Mouse (Mus musculus) hindbrain, embryonic 13.5 days (tissue): Measurements from ENCODE around the gene Frmd7. TPM values are rescaled to one million over a fixed set of nuclear protein-coding genes. Genes with fewer than 3 reads are reported as not detected.

Experiments
- polyA plus RNA-seq: library from polyadenylated mRNA; unstranded; fragments of >200 nt; fragmentation: Nextera tagmentation; extraction: Ambion mirVana; gene quantifications from 2 replicates; pipeline ENCODE4 v1.2.1, GENCODE M21; 2015

The Frmd7 gene
- polyA plus RNA-seq, 1 experiment from 2014 or later: not detected

Other genes with a start within 250 kb of the Frmd7 start
- gene Stk26, start 101.7 kb downstream of the Frmd7 start, polyA plus RNA-seq: 0.70 and 0.96 TPM in 2 replicates
- 16.7 and 17.9 TPM in 2 replicates for gene Rap2c, start 75.3 kb upstream of the Frmd7 start, polyA plus RNA-seq